Mouse (Mus musculus) right cerebral cortex, postnatal 36 days (tissue): Measurements from ENCODE around the gene 1700028J19Rik.
"Not testable (repeated sequence)": the region's sequence is repeated elsewhere in the genome, so short reads cannot be mapped to it uniquely, and the experiment has no call there.

Experiments
- DNase-seq, 2 experiments: peaks; one replicate each; pipeline ENCODE4 v3.0.0; 2022; ENCODE audit warnings: low spot score in 2 of 2, mixed read lengths in 1 of 2

1700028J19Rik gene

GRCm38 (mm10) chr7:44250732-44251275 is 4.3 kb upstream of the 1700028J19Rik start:
- DNase-seq, result not testable (repeated sequence)

DNA sequence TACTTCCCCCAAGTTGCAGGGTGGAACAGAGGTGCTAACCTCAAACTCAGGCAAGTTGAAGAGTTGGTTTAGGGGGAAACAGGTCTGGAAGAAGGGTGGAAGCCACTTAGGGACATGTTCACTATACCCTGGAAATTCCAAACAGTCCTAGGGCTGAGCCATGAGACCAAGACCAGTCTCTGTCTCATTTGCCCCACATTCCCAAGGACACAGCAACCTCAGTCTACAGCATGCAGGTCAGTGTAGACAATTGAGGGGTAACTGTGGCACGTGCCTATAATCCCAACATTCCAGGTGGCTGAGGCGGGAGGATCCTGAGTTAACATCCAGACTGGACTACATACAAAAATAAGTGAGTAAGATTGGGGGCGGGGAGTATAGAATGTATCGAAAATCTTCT is 2.8 kb upstream of the 1700028J19Rik start:
- no peak for DNase-seq

DNA sequence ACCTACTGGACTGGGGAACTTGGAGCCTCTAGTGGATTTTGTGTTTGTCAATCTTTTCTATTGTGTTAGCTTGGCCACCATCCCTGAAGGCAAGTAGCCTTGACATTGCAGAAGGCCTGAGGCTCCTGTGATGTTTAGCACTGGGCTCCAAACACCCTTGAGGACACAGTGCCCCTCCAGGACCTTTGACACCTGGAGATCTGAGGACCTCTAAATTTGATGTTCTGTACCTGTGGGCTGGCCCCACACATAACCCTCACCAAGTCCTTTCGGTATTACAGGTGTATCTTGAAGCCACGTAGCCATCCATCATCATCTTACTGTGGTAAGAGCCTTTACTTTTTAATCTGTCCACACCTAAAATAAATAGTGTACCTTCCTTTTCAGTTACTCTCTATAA is 1.5 kb upstream of the 1700028J19Rik start:
- DNase-seq, result no peak

GRCm38 (mm10) chr7:44246984-44247470 is 532 bp upstream of the 1700028J19Rik start:
- DNase-seq, result peak; percentile 35 to 39

DNA sequence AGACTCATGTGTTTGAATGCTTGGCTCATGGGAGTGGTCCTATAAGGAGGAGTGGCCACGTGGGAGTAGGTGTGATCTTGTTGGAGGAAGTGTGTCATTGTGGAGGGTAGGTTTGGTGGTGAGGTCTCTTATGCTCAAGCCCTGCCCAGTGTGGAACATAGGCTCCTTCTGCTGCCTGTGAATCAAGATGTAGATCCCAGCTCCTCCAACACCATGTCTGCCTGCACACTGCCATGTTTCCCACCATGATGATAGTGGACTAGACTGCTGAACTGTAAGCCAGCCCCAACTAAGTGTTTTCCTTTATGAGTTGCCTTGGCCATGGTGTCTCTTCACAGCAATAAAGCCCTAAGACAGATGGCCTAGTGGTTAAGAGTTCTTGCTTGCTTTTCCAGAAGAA is 2.4 kb downstream of the 1700028J19Rik start:
- DNase-seq, result no peak

GRCm38 (mm10) chr7:44241163-44241562 is 5.3 kb downstream of the 1700028J19Rik start:
- no peak for DNase-seq

DNA sequence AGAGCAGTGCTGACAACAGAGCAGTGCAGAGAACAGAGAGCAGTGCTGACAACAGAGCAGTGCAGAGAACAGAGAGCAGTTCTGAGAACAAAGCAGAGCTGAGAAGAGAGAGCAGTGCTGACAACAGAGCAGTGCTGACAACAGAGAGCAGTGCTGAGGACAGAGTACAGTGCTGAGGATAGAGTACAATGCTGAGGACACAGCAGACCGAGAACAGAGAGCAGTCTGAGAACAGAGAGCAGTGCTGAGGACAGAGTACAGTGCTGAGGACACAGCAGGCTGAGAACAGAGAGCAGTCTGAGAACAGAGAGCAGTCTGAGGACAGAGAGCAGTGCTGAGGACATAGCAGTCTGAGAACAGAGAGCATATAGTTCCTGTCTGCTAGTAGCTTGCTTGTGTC is 5.8 kb downstream of the 1700028J19Rik start:
- DNase-seq, result no peak

GRCm38 (mm10) chr7:44239913-44240312 is 6.6 kb downstream of the 1700028J19Rik start:
- no peak for DNase-seq

DNA sequence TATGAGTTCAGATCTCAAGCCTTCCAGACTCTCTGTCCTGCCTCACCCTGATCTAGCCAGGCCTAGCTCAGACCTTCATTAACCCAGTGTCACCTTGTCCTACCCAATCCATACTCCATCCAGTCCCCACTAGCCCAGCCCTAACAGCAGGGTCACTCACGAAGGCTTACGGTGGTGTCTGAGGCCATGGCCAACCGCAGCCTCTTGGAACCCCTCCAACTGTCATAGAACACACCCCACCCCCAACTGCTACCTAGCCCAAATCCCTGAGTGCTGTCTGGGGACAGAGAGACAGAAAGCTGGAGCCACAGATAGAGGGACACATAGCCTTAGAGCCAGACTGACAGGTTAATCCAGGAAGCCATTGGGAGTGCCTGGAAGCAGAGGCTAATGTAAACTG is 10.6 kb downstream of the 1700028J19Rik start, which contains the start of gene Gm36864:
Gene Gm36864 (plus strand): TSS at position 269 of the 400 bp plus-strand sequence.
- no peak for DNase-seq

- no peak for DNase-seq
Measured at GRCm38 (mm10) chr7:44225076-44225475, 21.4 kb downstream of the 1700028J19Rik start, which contains the start of gene Klk1. Gene Klk1, plus strand, starts transcription at chr7:44225360.

DNA sequence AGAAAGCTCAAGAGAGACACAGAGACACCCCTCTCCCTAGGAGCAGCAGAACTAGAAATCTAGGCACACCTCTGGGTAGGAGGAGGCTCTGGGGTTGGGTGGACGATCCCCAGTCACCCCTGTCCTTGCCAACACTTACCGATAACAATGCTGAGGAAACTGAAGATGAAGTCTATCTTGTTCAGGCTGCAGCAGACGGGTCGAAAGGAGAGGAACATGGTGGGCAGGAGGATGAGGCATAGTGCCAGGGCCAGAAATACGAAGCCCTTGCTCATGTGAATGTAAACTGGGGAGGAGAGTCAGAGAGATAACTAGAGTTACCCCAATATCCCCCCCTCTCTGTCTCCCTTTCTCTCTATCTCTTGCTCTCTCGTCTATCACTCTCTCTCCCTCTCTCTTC is 24.2 kb downstream of the 1700028J19Rik start:
- DNase-seq, result not testable (repeated sequence)

GRCm38 (mm10) chr7:44221601-44222000 is 24.9 kb downstream of the 1700028J19Rik start:
- DNase-seq, result not testable (repeated sequence)

DNA sequence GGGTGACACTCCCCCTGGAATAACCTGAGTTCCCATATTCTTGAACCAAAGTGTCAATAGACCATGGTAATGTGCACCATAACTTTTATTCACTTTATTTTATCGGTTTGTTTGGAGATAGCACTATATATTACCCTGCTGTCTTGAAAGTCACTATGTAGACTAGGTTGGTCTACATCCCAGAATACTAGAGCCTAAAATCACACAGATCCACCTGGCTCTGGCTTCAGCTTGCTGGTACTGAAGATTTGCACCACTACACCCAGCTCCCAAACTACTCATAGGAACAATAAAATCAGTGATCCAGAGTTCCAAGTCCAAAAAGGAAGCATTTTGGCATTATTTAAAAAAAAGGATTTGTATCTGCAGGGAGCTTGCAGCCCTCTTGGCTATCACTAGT is 30.9 kb downstream of the 1700028J19Rik start, which contains the start of gene Klk1b5:
Gene Klk1b5 (plus strand): TSS at position 301 of the 400 bp plus-strand sequence.
- no peak for DNase-seq

GRCm38 (mm10) chr7:44208307-44208706 is 38.2 kb downstream of the 1700028J19Rik start:
- DNase-seq, result no peak

DNA sequence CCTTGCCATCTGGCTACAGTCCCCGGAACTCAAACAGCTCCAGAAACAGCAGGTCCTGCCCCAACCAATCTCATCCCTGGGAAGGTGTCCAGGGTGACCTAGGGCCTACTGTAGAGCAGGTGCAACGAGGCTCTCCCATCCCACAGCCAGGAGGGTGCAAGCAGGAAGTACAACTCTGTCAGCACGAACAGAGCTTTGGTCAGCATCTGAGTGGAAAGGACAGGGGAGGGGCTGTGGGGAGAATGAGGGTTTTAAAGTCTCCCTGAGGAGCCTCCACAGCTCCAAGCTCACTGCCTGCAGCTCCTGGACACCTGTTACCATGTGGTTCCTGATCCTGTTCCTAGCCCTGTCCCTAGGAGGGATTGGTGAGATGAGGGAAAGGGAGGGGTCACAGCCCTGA is 39.4 kb downstream of the 1700028J19Rik start, which contains the start of gene Klk1b4:
Gene Klk1b4 (plus strand): TSS at position 301 of the 400 bp plus-strand sequence.
- not testable (repeated sequence) for DNase-seq

DNA sequence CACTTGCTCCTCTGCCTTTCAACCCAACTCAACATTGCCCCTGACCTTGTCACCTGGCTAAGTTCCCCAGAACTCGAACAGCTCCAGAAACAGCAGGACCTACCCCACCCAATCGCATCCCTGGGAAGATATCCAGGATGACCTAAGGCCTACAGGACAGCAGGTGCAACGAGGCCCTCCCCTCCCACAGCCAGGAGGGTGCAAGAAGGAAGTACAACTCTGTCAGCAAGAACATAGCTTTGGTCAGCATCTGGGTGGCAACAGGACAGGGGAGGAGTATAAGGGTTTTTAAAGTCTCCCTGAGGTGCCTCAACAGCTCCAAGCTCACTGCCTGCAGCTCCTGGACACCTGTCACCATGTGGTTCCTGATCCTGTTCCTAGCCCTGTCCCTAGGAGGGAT is 48.6 kb downstream of the 1700028J19Rik start, which contains the start of gene Klk1b3:
Gene Klk1b3 (plus strand): TSS at position 301 of the 400 bp plus-strand sequence.
- no peak for DNase-seq

GRCm38 (mm10) chr7:44193466-44193865 is 53.0 kb downstream of the 1700028J19Rik start:
- not testable (repeated sequence) for DNase-seq

DNA sequence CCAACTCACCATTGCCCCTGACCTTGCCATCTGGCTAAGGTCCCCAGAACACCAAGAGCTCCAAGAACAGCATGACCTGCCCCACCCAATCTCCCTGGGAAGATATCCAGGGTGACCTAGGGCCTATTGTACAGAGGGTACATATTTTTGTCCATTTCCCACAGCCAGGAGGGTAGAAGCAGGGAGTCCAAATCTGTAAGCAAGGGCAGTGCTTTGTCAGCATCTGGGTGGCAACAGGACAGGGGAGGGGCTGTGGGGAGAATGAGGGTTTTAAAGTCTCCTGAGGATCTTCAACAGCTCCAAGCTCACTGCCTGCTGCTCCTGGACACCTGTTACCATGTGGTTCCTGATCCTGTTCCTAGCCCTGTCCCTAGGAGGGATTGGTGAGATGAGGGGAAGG is 58.6 kb downstream of the 1700028J19Rik start, which contains the start of gene Klk1b24:
Gene Klk1b24 (plus strand): TSS at position 301 of the 400 bp plus-strand sequence.
- DNase-seq, result not testable (repeated sequence)

GRCm38 (mm10) chr7:44186516-44186915 is 60.0 kb downstream of the 1700028J19Rik start:
- not testable (repeated sequence) for DNase-seq
